Mouse (Mus musculus) embryonic fibroblast, embryonic 13.5 days (primary cell): Measurements from ENCODE around the gene 2010300C02Rik.

Source experiments
- CTCF ChIP-seq: IDR thresholded peaks from 2 replicates; pipeline ENCODE4 v1.5.1; 2011; ENCODE audit warnings: mild to moderate bottlenecking, control low read depth, low read length, moderate library complexity, borderline replicate concordance; ENCODE audit not compliant: insufficient read depth
- POLR2A ChIP-seq: IDR thresholded peaks from 2 replicates; pipeline ENCODE4 v1.6.1; 2011; ENCODE audit warnings: low read depth, mild to moderate bottlenecking, control low read depth, low read length, moderate library complexity

- TF ChIP-seq CTCF (no peak), POLR2A (no peak)
Measured at GRCm38 (mm10) chr1:37565396-37565795, 154.5 kb downstream of the 2010300C02Rik start.
